Mouse (Mus musculus): ENCODE measurements at regions not wholly inside any gene's neighbourhood (a gene's known extent, or its start where the extent isn't known, plus 50 kb on each side); places are given as distances from the start of the nearest gene placed in this dataset.

GRCm38 (mm10) chr4:154782291-154782690 is 55.0 kb upstream of the Ttc34 start:
- no peak for DNase-seq (ENCODE audit: low spot score)

- no peak for DNase-seq (ENCODE audit: low spot score)
These were observed 51.8 kb upstream of the Ttc34 start for GRCm38 (mm10) chr4:154785282-154785987.

- DNase-seq (ENCODE audit: low spot score): no peak
These were observed 50.1 kb upstream of the Ttc34 start for GRCm38 (mm10) chr4:154787190-154787589.

Measured in thymus, postnatal 0 days (tissue).